Mouse (Mus musculus) MEL (cell line): ENCODE measurements at regions not wholly inside any gene's neighbourhood (a gene's known extent, or its start where the extent isn't known, plus 50 kb on each side); places are given as distances from the start of the nearest gene placed in this dataset.

Experiments used
- DNase-seq: peaks from one replicate; pipeline ENCODE4 v3.0.0; 2011; ENCODE audit warnings: low read depth, low spot score
- H3K27ac ChIP-seq: 2 replicates; pipeline ENCODE4 v1.5.1; 2012; ENCODE audit warnings: low read depth, mild to moderate bottlenecking, control low read depth, low read length, moderate library complexity; ENCODE audit not compliant: control insufficient read depth
- H3K27me3 ChIP-seq, 2 experiments: fragments of 150-350 bp in 1 of 2; sonication (generic) in 1 of 2; 2 replicates each; pipeline ENCODE4 v1.6.1; 2012; ENCODE audit warnings: low read length in 2 of 2, mild to moderate bottlenecking in 2 of 2, improper control_type of control experiment in 1 of 2, moderate library complexity in 1 of 2; ENCODE audit not compliant: insufficient read depth in 2 of 2, control insufficient read depth in 1 of 2
- H3K36me3 ChIP-seq, 2 experiments: 2 replicates each; pipeline ENCODE4 v1.6.1; 2012 to 2014; ENCODE audit warnings: low read length in 2 of 2, improper control_type of control experiment in 1 of 2, inconsistent platforms in 1 of 2, mild to moderate bottlenecking in 1 of 2; ENCODE audit not compliant: insufficient read depth in 2 of 2, control insufficient read depth in 1 of 2
- H3K4me1 ChIP-seq, 2 experiments: fragments of 150-350 bp in 1 of 2; sonication (generic) in 1 of 2; 2 replicates each; pipeline ENCODE4 v1.6.1; 2012; ENCODE audit warnings: low read length in 2 of 2, improper control_type of control experiment in 1 of 2, mild to moderate bottlenecking in 1 of 2; ENCODE audit not compliant: insufficient read depth in 2 of 2, control insufficient read depth in 1 of 2
- H3K4me3 ChIP-seq, 2 experiments: fragments of 150-350 bp in 1 of 2; sonication (generic) in 1 of 2; 2 replicates each; pipeline ENCODE4 v1.5.1; 2012; ENCODE audit warnings: low read depth in 2 of 2, low read length in 2 of 2, mild to moderate bottlenecking in 2 of 2, moderate library complexity in 2 of 2, control low read depth in 1 of 2, improper control_type of control experiment in 1 of 2; ENCODE audit not compliant: control insufficient read depth in 1 of 2, insufficient read depth in 1 of 2
- H3K79me2 ChIP-seq: 2 replicates; pipeline ENCODE4 v1.6.1; 2012; ENCODE audit warnings: mild to moderate bottlenecking, low read length, moderate library complexity; ENCODE audit not compliant: control insufficient read depth, poor library complexity, insufficient read depth
- H3K9ac ChIP-seq: 2 replicates; pipeline ENCODE4 v1.6.1; 2012; ENCODE audit warnings: low read depth, mild to moderate bottlenecking, control low read depth, low read length, moderate library complexity; ENCODE audit not compliant: control insufficient read depth, poor library complexity, severe bottlenecking
- H3K9me3 ChIP-seq: fragments of 150-350 bp; sonication (generic); replicated peaks from 2 replicates; pipeline ENCODE4 v1.6.1; 2012; ENCODE audit warnings: mild to moderate bottlenecking, low read length, improper control_type of control experiment, moderate library complexity; ENCODE audit not compliant: insufficient read depth
- BHLHE40 ChIP-seq: IDR thresholded peaks from 2 replicates; pipeline ENCODE4 v1.6.1; 2012; ENCODE audit warnings: low read depth, mild to moderate bottlenecking, inconsistent platforms, low read length, improper control_type of control experiment, borderline replicate concordance
- CTCF ChIP-seq, 3 experiments: IDR thresholded peaks in 2 of 3; conservative IDR thresholded peaks in 1 of 3; 2 replicates each; pipeline ENCODE4 v1.5.1; 2011 to 2012; ENCODE audit warnings: low read length in 3 of 3, low read depth in 2 of 3, mild to moderate bottlenecking in 2 of 3, improper control_type of control experiment in 1 of 3, inconsistent platforms in 1 of 3, mixed read lengths in 1 of 3, moderate library complexity in 1 of 3; ENCODE audit not compliant: control insufficient read depth in 1 of 3, insufficient read depth in 1 of 3, poor library complexity in 1 of 3, severe bottlenecking in 1 of 3
- ELF1 ChIP-seq: IDR thresholded peaks from 2 replicates; pipeline ENCODE4 v1.6.1; 2014; ENCODE audit warnings: low read depth, mild to moderate bottlenecking, inconsistent platforms, low read length, improper control_type of control experiment, moderate library complexity
- EP300 ChIP-seq, 2 experiments: IDR thresholded peaks; 2 replicates each; pipeline ENCODE4 v1.6.1; 2011; ENCODE audit warnings: improper control_type of control experiment in 2 of 2, low read length in 2 of 2, low read depth in 1 of 2, mild to moderate bottlenecking in 1 of 2
- GABPA ChIP-seq: IDR thresholded peaks from 2 replicates; pipeline ENCODE4 v1.6.1; 2012; ENCODE audit warnings: low read depth, mild to moderate bottlenecking, inconsistent platforms, low read length, improper control_type of control experiment, moderate library complexity
- JUND ChIP-seq: IDR thresholded peaks from 2 replicates; pipeline ENCODE4 v1.6.1; 2011; ENCODE audit warnings: low read depth, mild to moderate bottlenecking, improper control_type of control experiment, low read length
- KAT2A ChIP-seq: conservative IDR thresholded peaks from 2 replicates; pipeline ENCODE4 v1.6.1; 2012; ENCODE audit warnings: low read depth, low read length, improper control_type of control experiment, inconsistent platforms
- MAFK ChIP-seq: IDR thresholded peaks from 2 replicates; pipeline ENCODE4 v1.6.1; 2011; ENCODE audit warnings: low read depth, mild to moderate bottlenecking, low read length, improper control_type of control experiment, borderline replicate concordance
- MAZ ChIP-seq: IDR thresholded peaks from 2 replicates; pipeline ENCODE4 v1.6.1; 2012; ENCODE audit warnings: low read depth, mild to moderate bottlenecking, inconsistent platforms, low read length, improper control_type of control experiment
- MXI1 ChIP-seq: IDR thresholded peaks from 2 replicates; pipeline ENCODE4 v1.6.1; 2011; ENCODE audit warnings: mild to moderate bottlenecking, low read depth, low read length, improper control_type of control experiment
- MYC ChIP-seq: IDR thresholded peaks from 2 replicates; pipeline ENCODE4 v1.6.1; 2011; ENCODE audit warnings: low read depth, mild to moderate bottlenecking, low read length, improper control_type of control experiment, moderate library complexity
- NELFE ChIP-seq: IDR thresholded peaks from 2 replicates; pipeline ENCODE4 v1.6.1; 2011; ENCODE audit warnings: low read depth, low read length, improper control_type of control experiment
- POLR2AphosphoS2 ChIP-seq: IDR thresholded peaks from 2 replicates; pipeline ENCODE4 v1.6.1; 2011; ENCODE audit warnings: low read length, improper control_type of control experiment
- POLR2AphosphoS5 ChIP-seq: IDR thresholded peaks from 2 replicates; pipeline ENCODE4 v1.6.1; 2012; ENCODE audit warnings: low read depth, borderline replicate concordance, mild to moderate bottlenecking, inconsistent platforms, low read length, moderate library complexity, mixed read lengths
- RAD21 ChIP-seq: IDR thresholded peaks from 2 replicates; pipeline ENCODE4 v1.6.1; 2011; ENCODE audit warnings: mild to moderate bottlenecking, low read depth, low read length, improper control_type of control experiment
- SIN3A ChIP-seq: IDR thresholded peaks from 2 replicates; pipeline ENCODE4 v1.6.1; 2012; ENCODE audit warnings: low read length, improper control_type of control experiment, inconsistent platforms
- TAL1 ChIP-seq: IDR thresholded peaks from 2 replicates; pipeline ENCODE4 v1.6.1; 2012; ENCODE audit warnings: mild to moderate bottlenecking, inconsistent platforms, low read length, moderate library complexity, mixed read lengths
- TCF12 ChIP-seq: IDR thresholded peaks from 2 replicates; pipeline ENCODE4 v1.6.1; 2014; ENCODE audit warnings: low read depth, mild to moderate bottlenecking, inconsistent platforms, low read length, improper control_type of control experiment, moderate library complexity
- USF2 ChIP-seq, 2 experiments: IDR thresholded peaks; 2 replicates each; pipeline ENCODE4 v1.6.1; 2011 to 2012; ENCODE audit warnings: improper control_type of control experiment in 2 of 2, low read length in 2 of 2, borderline replicate concordance in 1 of 2, inconsistent platforms in 1 of 2, low read depth in 1 of 2, mild to moderate bottlenecking in 1 of 2; ENCODE audit not compliant: insufficient read depth in 1 of 2

GRCm38 (mm10) chr13:90395274-90396023 is 306.0 kb upstream of the Xrcc4 start:
- Histone ChIP-seq H3K36me3 (no peaks in the 10 kb centered on the region), H3K79me2 (no peaks in the 10 kb centered on the region), H3K27ac (no peak overlapping the region), H3K4me1 (no peaks in the 10 kb centered on the region), H3K4me3 (no peak overlapping the region), H3K27me3 (no peaks in the 10 kb centered on the region), H3K9me3 (no peaks in the 10 kb centered on the region), H3K9ac (no peak overlapping the region)
- DNase-seq: no peak
- TF ChIP-seq ELF1 (no peak), KAT2A (no peak), EP300 (IDR thresholded peaks at IDR 0.05; ENCODE audit: low read depth in 1 of 2, low read length in 2 of 2) (no peak), MAFK (no peak), NELFE (no peak), TCF12 (no peak), GABPA (no peak)

GRCm38 (mm10) chr13:90394815-90395241 is 305.4 kb upstream of the Xrcc4 start:
- no peak overlapping the region for H3K9ac ChIP-seq
- DNase-seq: no peak
- no peaks in the 10 kb centered on the region for H3K36me3 ChIP-seq
- no peak overlapping the region for H3K4me3 ChIP-seq
- TF ChIP-seq TAL1 (no peak), MYC (no peak), POLR2AphosphoS5 (no peak), SIN3A (no peak), ELF1 (no peak), MXI1 (no peak), RAD21 (no peak), MAFK (no peak), KAT2A (no peak), USF2 (IDR thresholded peaks at IDR 0.05; ENCODE audit: borderline replicate concordance in 1 of 2, insufficient read depth in 1 of 2, low read depth in 1 of 2, low read length in 2 of 2) (no peak), JUND (no peak), POLR2AphosphoS2 (no peak), MAZ (no peak), BHLHE40 (no peak), CTCF (IDR thresholded peaks at IDR 0.05 in 2 of 3, conservative IDR thresholded peaks at IDR 0.05 in 1 of 3; ENCODE audit: control insufficient read depth in 1 of 3, insufficient read depth in 1 of 3, low read depth in 2 of 3, low read length in 3 of 3, poor library complexity in 1 of 3, severe bottlenecking in 1 of 3) (no peak), GABPA (no peak)
- no peaks in the 10 kb centered on the region for H3K27me3 ChIP-seq
- no peaks in the 10 kb centered on the region for H3K4me1 ChIP-seq
- no peak overlapping the region for H3K27ac ChIP-seq
- no peaks in the 10 kb centered on the region for H3K9me3 ChIP-seq
- no peaks in the 10 kb centered on the region for H3K79me2 ChIP-seq
